Mouse (Mus musculus) forebrain, embryonic 11.5 days (tissue): ENCODE data around the gene Gm21312. TPM values are rescaled to one million over a fixed set of nuclear protein-coding genes. Genes with fewer than 3 reads are reported as not detected.
"Not testable (repeated sequence)": the region's sequence is repeated elsewhere in the genome, so short reads cannot be mapped to it uniquely, and the experiment has no call there.

ENCODE experiments used
- ATAC-seq: fragments of 200-750 bp; cut with Nextera tagmentation; replicated peaks from 2 replicates; pipeline ENCODE4 v1.8.0; 2017; ENCODE audit warnings: moderate TSS enrichment; ENCODE audit not compliant: low FRiP score
- DNase-seq: peaks from one replicate; pipeline ENCODE4 v3.0.0-alpha.2; 2017; ENCODE audit warnings: low spot score
- H3K27ac ChIP-seq: fragments of 300-500 bp; sonication (generic); 2 replicates; pipeline ENCODE4 v1.5.1; 2014; ENCODE audit warnings: low read depth, low read length
- H3K27me3 ChIP-seq: fragments of 300-500 bp; sonication (generic); 2 replicates; pipeline ENCODE4 v1.6.1; 2014; ENCODE audit warnings: mild to moderate bottlenecking, low read length, mixed read lengths; ENCODE audit not compliant: control insufficient read depth, insufficient read depth
- H3K36me3 ChIP-seq: fragments of 300-500 bp; sonication (generic); 2 replicates; pipeline ENCODE4 v1.6.1; 2014; ENCODE audit warnings: mild to moderate bottlenecking, low read length, moderate library complexity, mixed read lengths; ENCODE audit not compliant: control insufficient read depth, insufficient read depth
- H3K4me1 ChIP-seq: fragments of 300-500 bp; sonication (generic); replicated peaks from 2 replicates; pipeline ENCODE4 v1.6.1; 2014; ENCODE audit warnings: low read length, mixed read lengths; ENCODE audit not compliant: control insufficient read depth, insufficient read depth
- H3K4me2 ChIP-seq: fragments of 300-500 bp; sonication (generic); 2 replicates; pipeline ENCODE4 v1.6.1; 2014; ENCODE audit warnings: low read depth, mild to moderate bottlenecking, low read length, moderate library complexity, mixed read lengths; ENCODE audit not compliant: severe bottlenecking
- H3K4me3 ChIP-seq: fragments of 300-500 bp; sonication (generic); 2 replicates; pipeline ENCODE4 v1.5.1; 2014; ENCODE audit warnings: low read depth, low read length
- H3K9ac ChIP-seq: fragments of 300-500 bp; sonication (generic); 2 replicates; pipeline ENCODE4 v1.6.1; 2014; ENCODE audit warnings: low read length
- H3K9me3 ChIP-seq: fragments of 300-500 bp; sonication (generic); 2 replicates; pipeline ENCODE4 v1.6.1; 2016; ENCODE audit warnings: low read length, mixed read lengths; ENCODE audit not compliant: control insufficient read depth
- WGBS: fragments of 180-500 bp; shearing (Covaris S2); extraction: QIAGEN DNeasy Blood & Tissue Kit; methylation state at CpG from one replicate; pipeline ENCODE4 v1.1.7; 2014; 5-methylcytosine and 5-hydroxymethylcytosine counted together
- polyA plus RNA-seq: library from polyadenylated mRNA; unstranded; fragments of >200 nt; fragmentation: Nextera tagmentation; extraction: Ambion mirVana; gene quantifications from 2 replicates; pipeline ENCODE4 v1.2.1, GENCODE M21; 2014

Gm21312 gene
- polyA plus RNA-seq: not detected in 2 replicates

DNA sequence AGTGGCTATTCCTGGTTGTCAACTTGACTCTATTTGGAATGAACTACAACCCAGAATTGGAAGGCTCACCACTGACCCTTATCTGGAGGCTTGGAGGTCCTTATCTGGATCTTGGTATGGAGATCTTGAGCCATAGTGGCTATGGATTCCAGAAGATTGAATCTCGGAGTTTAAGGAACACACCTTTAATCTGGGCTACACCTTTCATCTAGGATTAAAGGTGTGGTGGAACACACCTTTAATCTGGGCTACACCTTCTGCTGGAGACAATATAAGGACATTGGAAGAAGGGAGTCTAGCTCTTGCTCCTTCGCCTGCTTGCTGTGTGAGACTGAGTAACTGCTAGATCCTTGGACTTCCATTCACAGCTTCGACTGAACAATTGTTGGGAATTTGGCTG, at the start of gene Gm21312:
Gene Gm21312, plus strand, starts transcription at position 301 of the 400 bp plus-strand sequence.
- H3K4me1 ChIP-seq, H3K4me3 ChIP-seq, H3K36me3 ChIP-seq, H3K9ac ChIP-seq, ATAC-seq, H3K27me3 ChIP-seq, DNase-seq, H3K4me2 ChIP-seq, H3K27ac ChIP-seq, H3K9me3 ChIP-seq: not testable (repeated sequence)
- no CpG with 5 or more reads among the region's 3 CpGs for WGBS

DNA sequence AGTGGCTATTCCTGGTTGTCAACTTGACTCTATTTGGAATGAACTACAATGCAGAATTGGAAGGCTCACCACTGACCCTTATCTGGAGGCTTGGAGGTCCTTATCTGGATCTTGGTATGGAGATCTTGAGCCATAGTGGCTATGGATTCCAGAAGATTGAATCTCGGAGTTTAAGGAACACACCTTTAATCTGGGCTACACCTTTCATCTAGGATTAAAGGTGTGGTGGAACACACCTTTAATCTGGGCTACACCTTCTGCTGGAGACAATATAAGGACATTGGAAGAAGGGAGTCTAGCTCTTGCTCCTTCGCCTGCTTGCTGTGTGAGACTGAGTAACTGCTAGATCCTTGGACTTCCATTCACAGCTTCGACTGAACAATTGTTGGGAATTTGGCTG, 34.1 kb upstream of the Gm21312 start, which contains the start of gene Gm21293:
Gene Gm21293, plus strand, starts transcription at position 301 of the 400 bp plus-strand sequence.
- H3K27me3 ChIP-seq, H3K9ac ChIP-seq, ATAC-seq, H3K4me3 ChIP-seq, H3K27ac ChIP-seq, H3K4me2 ChIP-seq, H3K36me3 ChIP-seq, DNase-seq, H3K9me3 ChIP-seq, H3K4me1 ChIP-seq: not testable (repeated sequence)
- WGBS: no CpG with 5 or more reads among the region's 3 CpGs

DNA sequence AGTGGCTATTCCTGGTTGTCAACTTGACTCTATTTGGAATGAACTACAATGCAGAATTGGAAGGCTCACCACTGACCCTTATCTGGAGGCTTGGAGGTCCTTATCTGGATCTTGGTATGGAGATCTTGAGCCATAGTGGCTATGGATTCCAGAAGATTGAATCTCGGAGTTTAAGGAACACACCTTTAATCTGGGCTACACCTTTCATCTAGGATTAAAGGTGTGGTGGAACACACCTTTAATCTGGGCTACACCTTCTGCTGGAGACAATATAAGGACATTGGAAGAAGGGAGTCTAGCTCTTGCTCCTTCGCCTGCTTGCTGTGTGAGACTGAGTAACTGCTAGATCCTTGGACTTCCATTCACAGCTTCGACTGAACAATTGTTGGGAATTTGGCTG, 25.6 kb upstream of the Gm21312 start, which contains the start of gene Gm6763:
Gene Gm6763, plus strand, starts transcription at position 301 of the 400 bp plus-strand sequence.
- not testable (repeated sequence) for H3K36me3 ChIP-seq, H3K4me2 ChIP-seq, H3K27me3 ChIP-seq, ATAC-seq, H3K4me3 ChIP-seq, DNase-seq, H3K4me1 ChIP-seq, H3K27ac ChIP-seq, H3K9ac ChIP-seq, H3K9me3 ChIP-seq
- no CpG with 5 or more reads among the region's 3 CpGs for WGBS

- H3K4me3 ChIP-seq, H3K9me3 ChIP-seq, H3K9ac ChIP-seq, H3K4me2 ChIP-seq, DNase-seq, H3K4me1 ChIP-seq, H3K27me3 ChIP-seq, H3K36me3 ChIP-seq, H3K27ac ChIP-seq, ATAC-seq: not testable (repeated sequence)
- WGBS: no CpG with 5 or more reads among the region's 3 CpGs
Observed at GRCm38 (mm10) chr10:104159706-104160105, 17.1 kb upstream of the Gm21312 start, which contains the start of gene Gm8764. Gene Gm8764 (plus strand): TSS chr10:104160006.

DNA sequence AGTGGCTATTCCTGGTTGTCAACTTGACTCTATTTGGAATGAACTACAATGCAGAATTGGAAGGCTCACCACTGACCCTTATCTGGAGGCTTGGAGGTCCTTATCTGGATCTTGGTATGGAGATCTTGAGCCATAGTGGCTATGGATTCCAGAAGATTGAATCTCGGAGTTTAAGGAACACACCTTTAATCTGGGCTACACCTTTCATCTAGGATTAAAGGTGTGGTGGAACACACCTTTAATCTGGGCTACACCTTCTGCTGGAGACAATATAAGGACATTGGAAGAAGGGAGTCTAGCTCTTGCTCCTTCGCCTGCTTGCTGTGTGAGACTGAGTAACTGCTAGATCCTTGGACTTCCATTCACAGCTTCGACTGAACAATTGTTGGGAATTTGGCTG, 8.6 kb upstream of the Gm21312 start, which contains the start of gene Gm21304:
Gene Gm21304, plus strand, starts transcription at position 301 of the 400 bp plus-strand sequence.
- H3K36me3 ChIP-seq, H3K9me3 ChIP-seq, H3K4me1 ChIP-seq, H3K27me3 ChIP-seq, DNase-seq, H3K4me2 ChIP-seq, ATAC-seq, H3K9ac ChIP-seq, H3K27ac ChIP-seq, H3K4me3 ChIP-seq: not testable (repeated sequence)
- no CpG with 5 or more reads among the region's 3 CpGs for WGBS

- not testable (repeated sequence) for H3K4me2 ChIP-seq, H3K27ac ChIP-seq, H3K9ac ChIP-seq, H3K36me3 ChIP-seq, H3K27me3 ChIP-seq, ATAC-seq, DNase-seq, H3K9me3 ChIP-seq, H3K4me1 ChIP-seq, H3K4me3 ChIP-seq
- WGBS: no CpG with 5 or more reads among the region's 3 CpGs
Observed at GRCm38 (mm10) chr10:104185233-104185632, 8.4 kb downstream of the Gm21312 start, which contains the start of gene Gm20765. Gene Gm20765 (plus strand): TSS chr10:104185533.

DNA sequence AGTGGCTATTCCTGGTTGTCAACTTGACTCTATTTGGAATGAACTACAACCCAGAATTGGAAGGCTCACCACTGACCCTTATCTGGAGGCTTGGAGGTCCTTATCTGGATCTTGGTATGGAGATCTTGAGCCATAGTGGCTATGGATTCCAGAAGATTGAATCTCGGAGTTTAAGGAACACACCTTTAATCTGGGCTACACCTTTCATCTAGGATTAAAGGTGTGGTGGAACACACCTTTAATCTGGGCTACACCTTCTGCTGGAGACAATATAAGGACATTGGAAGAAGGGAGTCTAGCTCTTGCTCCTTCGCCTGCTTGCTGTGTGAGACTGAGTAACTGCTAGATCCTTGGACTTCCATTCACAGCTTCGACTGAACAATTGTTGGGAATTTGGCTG, 16.9 kb downstream of the Gm21312 start, which contains the start of gene Gm4340:
Gene Gm4340, plus strand, starts transcription at position 301 of the 400 bp plus-strand sequence.
- H3K9ac ChIP-seq, H3K4me1 ChIP-seq, H3K27ac ChIP-seq, ATAC-seq, H3K36me3 ChIP-seq, DNase-seq, H3K4me2 ChIP-seq, H3K9me3 ChIP-seq, H3K27me3 ChIP-seq, H3K4me3 ChIP-seq: not testable (repeated sequence)
- whole genome bisulfite sequencing: no CpG with 5 or more reads among the region's 3 CpGs

DNA sequence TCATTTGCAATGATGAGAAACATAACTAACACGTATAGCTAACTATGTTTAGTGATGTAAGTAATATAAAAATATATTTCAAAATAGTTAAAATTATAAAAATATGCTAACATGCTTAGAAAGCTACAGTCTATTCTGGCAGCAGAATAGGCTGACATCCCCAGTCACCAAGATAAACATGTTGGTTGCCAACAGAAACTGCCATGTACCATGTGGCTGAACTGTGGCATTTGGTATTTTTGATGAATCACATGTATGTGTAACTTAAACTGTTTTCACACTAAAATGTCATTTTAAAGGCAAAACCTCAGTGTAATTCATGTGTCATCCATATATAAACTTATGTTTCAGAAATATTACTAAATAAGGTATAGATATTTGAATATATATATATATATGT, 32.8 kb downstream of the Gm21312 start:
- ATAC-seq (no peak), DNase-seq (no peak)
- Histone ChIP-seq H3K4me1 (no peaks in the 10 kb centered on the region), H3K36me3 (no peaks in the 10 kb centered on the region), H3K27ac (no peak overlapping the region), H3K4me3 (no peak overlapping the region), H3K4me2 (no peak overlapping the region), H3K9me3 (no peaks in the 10 kb centered on the region), H3K27me3 (no peaks in the 10 kb centered on the region), H3K9ac (no peak overlapping the region)
- 83% methylated on average over 1 of the region's 1 CpGs for WGBS
